Mouse (Mus musculus): Measurements from ENCODE around the gene Zfyve21. TPM values are rescaled to one million over a fixed set of nuclear protein-coding genes. Genes with fewer than 3 reads are reported as not detected.

The Zfyve21 gene
- polyA plus RNA-seq, 1 experiment from 2014 or later = 64.4 TPM

- Histone ChIP-seq H3K36me3 (replicated peaks) (no peaks in the 10 kb centered on the region), H3K27ac (replicated peaks) (no peak overlapping the region), H3K9me3 (replicated peaks) (no peaks in the 10 kb centered on the region), H3K4me1 (replicated peaks) (peaks cover 18% of the 10 kb centered on the region), H3K27me3 (no peaks in the 10 kb centered on the region), H3K4me2 (no peak overlapping the region), H3K9ac (no peak overlapping the region), H3K4me3 (replicated peaks) (no peak overlapping the region)
- ATAC-seq (ENCODE audit: insufficient read depth) = no peak
- 79% methylated on average over 10 of the region's 10 CpGs for WGBS (ENCODE audit: insufficient replicate concordance)
These were observed 32.8 kb downstream of the Zfyve21 start for GRCm38 (mm10) chr12:111846815-111847214.

DNA sequence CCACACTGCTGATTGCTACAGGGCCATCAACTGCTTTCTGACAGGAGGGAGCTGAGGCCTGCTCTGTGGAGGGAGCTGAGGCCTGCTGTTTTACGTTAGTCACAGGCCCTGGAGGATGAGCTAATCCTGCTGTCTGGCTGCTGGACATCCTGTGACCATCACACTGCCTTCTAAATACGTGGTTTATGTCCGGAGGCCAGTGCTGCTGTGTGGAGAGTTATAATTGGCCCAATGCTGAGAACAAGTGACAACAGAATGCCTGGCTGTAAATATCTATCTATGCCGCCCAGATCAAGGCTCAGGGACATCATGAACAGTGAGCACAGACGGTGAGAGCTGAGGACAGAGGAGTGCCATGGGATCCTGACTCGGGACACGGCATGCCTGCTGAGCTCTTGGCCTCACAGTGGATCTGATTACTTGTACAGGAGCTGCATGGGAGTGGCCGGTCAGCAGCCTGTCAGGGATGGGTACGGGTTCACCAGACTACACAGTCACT, 34.4 kb downstream of the Zfyve21 start:
- ATAC-seq (ENCODE audit: insufficient read depth) = no peak
- Histone ChIP-seq H3K36me3 (replicated peaks) (no peaks in the 10 kb centered on the region), H3K27me3 (no peaks in the 10 kb centered on the region), H3K9me3 (replicated peaks) (no peaks in the 10 kb centered on the region), H3K4me2 (no peak overlapping the region), H3K4me3 (replicated peaks) (no peak overlapping the region), H3K27ac (replicated peaks) (no peak overlapping the region), H3K4me1 (replicated peaks) (peaks cover 7% of the 10 kb centered on the region), H3K9ac (no peak overlapping the region)
- 77% methylated on average over 9 of the region's 9 CpGs for WGBS (ENCODE audit: insufficient replicate concordance)

- WGBS (ENCODE audit: insufficient replicate concordance) = 65% methylated on average over 2 of the region's 2 CpGs
- H3K9me3 ChIP-seq (replicated peaks) = no peaks in the 10 kb centered on the region
- no peak overlapping the region for H3K4me3 ChIP-seq (replicated peaks)
- no peaks in the 10 kb centered on the region for H3K36me3 ChIP-seq (replicated peaks)
- ATAC-seq (ENCODE audit: insufficient read depth) = no peak
- H3K4me1 ChIP-seq (replicated peaks) = peaks cover 5% of the 10 kb centered on the region; the same call in 1 of the 2 replicates
- no peak overlapping the region for H3K27ac ChIP-seq (replicated peaks)
- no peak overlapping the region for H3K9ac ChIP-seq
- H3K27me3 ChIP-seq = no peaks in the 10 kb centered on the region
- H3K4me2 ChIP-seq = no peak overlapping the region
These were observed 37.3 kb downstream of the Zfyve21 start for GRCm38 (mm10) chr12:111851235-111851634.

DNA sequence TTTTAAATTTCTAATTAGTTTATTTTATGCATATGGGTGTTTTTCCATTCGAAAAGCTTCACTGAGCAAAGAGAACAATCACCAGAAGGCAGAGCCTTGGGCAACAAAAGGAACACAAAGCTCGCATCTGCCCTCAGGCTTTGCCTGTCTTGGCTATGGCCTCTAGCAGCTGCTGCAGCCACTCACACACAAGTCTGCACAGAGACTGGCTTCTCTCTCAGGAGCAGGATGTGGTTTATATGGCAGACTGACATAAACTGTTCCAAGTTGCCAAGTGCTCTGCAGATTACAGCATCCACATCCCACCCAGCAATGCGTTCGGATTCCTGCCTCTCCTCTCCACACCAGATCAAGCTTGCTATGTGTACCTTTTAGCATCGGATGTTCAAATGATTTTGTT, 37.8 kb downstream of the Zfyve21 start:
- Histone ChIP-seq H3K4me1 (replicated peaks) (peaks cover 3% of the 10 kb centered on the region; the same call in 1 of the 2 replicates), H3K27me3 (no peaks in the 10 kb centered on the region), H3K9ac (no peak overlapping the region), H3K36me3 (replicated peaks) (no peaks in the 10 kb centered on the region), H3K4me2 (no peak overlapping the region), H3K4me3 (replicated peaks) (no peak overlapping the region), H3K27ac (replicated peaks) (no peak overlapping the region), H3K9me3 (replicated peaks) (no peaks in the 10 kb centered on the region)
- 73% methylated on average over 5 of the region's 5 CpGs for WGBS (ENCODE audit: insufficient replicate concordance)
- no peak for ATAC-seq (ENCODE audit: insufficient read depth)

DNA sequence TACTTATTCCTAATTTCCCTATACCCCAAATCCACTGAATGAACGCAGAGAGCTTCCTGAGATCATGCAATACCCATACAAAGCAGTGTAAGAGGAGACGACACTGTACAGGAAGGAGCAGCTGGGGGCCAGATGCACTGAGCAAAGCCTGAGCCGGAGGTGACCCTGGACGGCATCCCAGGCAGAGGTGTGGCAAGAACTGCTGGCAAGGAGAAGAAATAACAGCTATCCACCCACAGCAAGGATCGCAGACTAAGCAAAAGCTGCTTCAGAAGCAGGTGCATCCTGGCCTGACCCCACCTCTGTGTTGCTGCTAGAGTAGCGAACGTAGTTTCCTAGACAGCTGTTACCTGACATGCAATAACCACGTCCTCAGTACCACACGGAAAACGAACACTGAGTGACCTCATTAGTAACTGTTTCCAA, 39.1 kb downstream of the Zfyve21 start:
- ATAC-seq (ENCODE audit: insufficient read depth) = no peak

GRCm38 (mm10) chr12:111853546-111853945, 39.6 kb downstream of the Zfyve21 start:
- WGBS (ENCODE audit: insufficient replicate concordance) = 65% methylated on average over 4 of the region's 4 CpGs
- H3K4me2 ChIP-seq = no peak overlapping the region
- H3K4me3 ChIP-seq (replicated peaks) = no peak overlapping the region
- ATAC-seq (ENCODE audit: insufficient read depth) = no peak
- no peaks in the 10 kb centered on the region for H3K9me3 ChIP-seq (replicated peaks)
- H3K9ac ChIP-seq = no peak overlapping the region
- H3K27ac ChIP-seq (replicated peaks) = no peak overlapping the region
- H3K27me3 ChIP-seq = no peaks in the 10 kb centered on the region
- H3K36me3 ChIP-seq (replicated peaks) = no peaks in the 10 kb centered on the region
- no peaks in the 10 kb centered on the region for H3K4me1 ChIP-seq (replicated peaks)

More for the DNA sequence above, 39.1 kb downstream of the Zfyve21 start:
- Histone ChIP-seq H3K9me3 (replicated peaks) (no peaks in the 10 kb centered on the region), H3K4me3 (replicated peaks) (no peak overlapping the region), H3K9ac (no peak overlapping the region), H3K27me3 (no peaks in the 10 kb centered on the region), H3K4me1 (replicated peaks) (no peaks in the 10 kb centered on the region), H3K27ac (replicated peaks) (no peak overlapping the region), H3K4me2 (no peak overlapping the region), H3K36me3 (replicated peaks) (no peaks in the 10 kb centered on the region)
- 67% methylated on average over 10 of the region's 10 CpGs for WGBS (ENCODE audit: insufficient replicate concordance)

- no peaks in the 10 kb centered on the region for H3K36me3 ChIP-seq (replicated peaks)
- no peaks in the 10 kb centered on the region for H3K4me1 ChIP-seq (replicated peaks)
- no peak overlapping the region for H3K4me3 ChIP-seq (replicated peaks)
- no peak for ATAC-seq (ENCODE audit: insufficient read depth)
- no peak overlapping the region for H3K4me2 ChIP-seq
- no peak overlapping the region for H3K27ac ChIP-seq (replicated peaks)
- no peaks in the 10 kb centered on the region for H3K9me3 ChIP-seq (replicated peaks)
- 77% methylated on average over 2 of the region's 2 CpGs for WGBS (ENCODE audit: insufficient replicate concordance)
- no peaks in the 10 kb centered on the region for H3K27me3 ChIP-seq
- H3K9ac ChIP-seq = no peak overlapping the region
These were observed 41.5 kb downstream of the Zfyve21 start for GRCm38 (mm10) chr12:111855448-111855847.

GRCm38 (mm10) chr12:111864206-111864824, 50.3 kb downstream of the Zfyve21 start:
- Histone ChIP-seq H3K4me3 (replicated peaks) (no peak overlapping the region), H3K4me1 (replicated peaks) (no peaks in the 10 kb centered on the region), H3K27me3 (no peaks in the 10 kb centered on the region), H3K27ac (replicated peaks) (no peak overlapping the region), H3K4me2 (no peak overlapping the region), H3K9ac (no peak overlapping the region), H3K36me3 (replicated peaks) (no peaks in the 10 kb centered on the region; the same call in 1 of the 2 replicates), H3K9me3 (replicated peaks) (no peaks in the 10 kb centered on the region)
- ATAC-seq (ENCODE audit: insufficient read depth) = no peak
- whole genome bisulfite sequencing (ENCODE audit: insufficient replicate concordance) = 82% methylated on average over 4 of the region's 4 CpGs

DNA sequence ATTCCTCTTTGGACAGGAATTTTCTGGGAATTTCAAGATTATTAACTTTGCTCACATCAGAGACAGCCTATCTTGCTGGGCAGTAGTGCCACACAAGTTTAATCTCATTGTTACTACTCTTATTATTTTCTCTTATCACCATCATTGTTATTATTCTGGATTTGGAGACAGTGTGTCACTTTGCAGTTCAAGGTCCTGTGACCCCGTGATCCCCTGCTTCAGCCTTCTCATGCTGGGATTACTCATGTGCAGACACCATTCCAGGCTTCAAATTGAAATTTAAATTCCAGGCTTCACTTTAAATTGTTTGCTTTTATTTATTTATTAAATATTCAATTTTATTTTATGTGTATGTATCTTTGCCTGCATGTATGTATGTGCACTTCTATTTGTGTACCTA, 55.8 kb downstream of the Zfyve21 start:
- 72% methylated on average over 1 of the region's 1 CpGs for WGBS (ENCODE audit: insufficient replicate concordance)
- no peak for ATAC-seq (ENCODE audit: insufficient read depth)

GRCm38 (mm10) chr12:111870811-111871210, 56.8 kb downstream of the Zfyve21 start:
- Histone ChIP-seq H3K9ac (no peak overlapping the region), H3K27ac (replicated peaks) (no peak overlapping the region), H3K4me2 (no peak overlapping the region), H3K36me3 (replicated peaks) (0 out of 2 replicates have a peak, but pooled peaks cover 11% of the 10 kb centered on the region), H3K27me3 (no peaks in the 10 kb centered on the region), H3K4me3 (replicated peaks) (no peak overlapping the region), H3K9me3 (replicated peaks) (no peaks in the 10 kb centered on the region), H3K4me1 (replicated peaks) (peaks cover 2% of the 10 kb centered on the region; the same call in 1 of the 2 replicates)
- 83% methylated on average over 7 of the region's 7 CpGs for WGBS (ENCODE audit: insufficient replicate concordance)
- ATAC-seq (ENCODE audit: insufficient read depth) = no peak

More for the DNA sequence above, 55.8 kb downstream of the Zfyve21 start:
- H3K27ac ChIP-seq (replicated peaks) = no peak overlapping the region
- no peaks in the 10 kb centered on the region for H3K4me1 ChIP-seq (replicated peaks)
- H3K27me3 ChIP-seq = no peaks in the 10 kb centered on the region
- H3K4me2 ChIP-seq = no peak overlapping the region
- no peak overlapping the region for H3K4me3 ChIP-seq (replicated peaks)
- no peak overlapping the region for H3K9ac ChIP-seq
- H3K9me3 ChIP-seq (replicated peaks) = no peaks in the 10 kb centered on the region
- 0 out of 2 replicates have a peak, but pooled peaks cover 11% of the 10 kb centered on the region for H3K36me3 ChIP-seq (replicated peaks)

- 42% methylated on average over 5 of the region's 5 CpGs for WGBS (ENCODE audit: insufficient replicate concordance)
These were observed 58.1 kb downstream of the Zfyve21 start for GRCm38 (mm10) chr12:111872079-111872478.

More at GRCm38 (mm10) chr12:111872079-111872478, 58.1 kb downstream of the Zfyve21 start:
- no peak overlapping the region for H3K27ac ChIP-seq (replicated peaks)
- no peak overlapping the region for H3K4me3 ChIP-seq (replicated peaks)
- H3K4me1 ChIP-seq (replicated peaks) = peaks cover 3% of the 10 kb centered on the region; the same call in 1 of the 2 replicates
- 0 out of 2 replicates have a peak, but pooled peaks cover 11% of the 10 kb centered on the region for H3K36me3 ChIP-seq (replicated peaks)
- H3K4me2 ChIP-seq = no peak overlapping the region
- H3K9me3 ChIP-seq (replicated peaks) = no peaks in the 10 kb centered on the region
- H3K9ac ChIP-seq = no peak overlapping the region
- no peak for ATAC-seq (ENCODE audit: insufficient read depth)
- no peaks in the 10 kb centered on the region for H3K27me3 ChIP-seq
